Mouse (Mus musculus): ENCODE measurements around the gene Ciao2b. TPM values are rescaled to one million over a fixed set of nuclear protein-coding genes. Genes with fewer than 3 reads are reported as not detected.

Gene Ciao2b
- 107 and 112 TPM in 2 replicates for polyA plus RNA-seq (2015; fragmentation: Nextera tagmentation; extraction: Ambion mirVana)

GRCm38 (mm10) chr8:104641426-104642323, at the start of gene Ciao2b:
Ciao2b (minus strand) TSS chr8:104641965.

DNA sequence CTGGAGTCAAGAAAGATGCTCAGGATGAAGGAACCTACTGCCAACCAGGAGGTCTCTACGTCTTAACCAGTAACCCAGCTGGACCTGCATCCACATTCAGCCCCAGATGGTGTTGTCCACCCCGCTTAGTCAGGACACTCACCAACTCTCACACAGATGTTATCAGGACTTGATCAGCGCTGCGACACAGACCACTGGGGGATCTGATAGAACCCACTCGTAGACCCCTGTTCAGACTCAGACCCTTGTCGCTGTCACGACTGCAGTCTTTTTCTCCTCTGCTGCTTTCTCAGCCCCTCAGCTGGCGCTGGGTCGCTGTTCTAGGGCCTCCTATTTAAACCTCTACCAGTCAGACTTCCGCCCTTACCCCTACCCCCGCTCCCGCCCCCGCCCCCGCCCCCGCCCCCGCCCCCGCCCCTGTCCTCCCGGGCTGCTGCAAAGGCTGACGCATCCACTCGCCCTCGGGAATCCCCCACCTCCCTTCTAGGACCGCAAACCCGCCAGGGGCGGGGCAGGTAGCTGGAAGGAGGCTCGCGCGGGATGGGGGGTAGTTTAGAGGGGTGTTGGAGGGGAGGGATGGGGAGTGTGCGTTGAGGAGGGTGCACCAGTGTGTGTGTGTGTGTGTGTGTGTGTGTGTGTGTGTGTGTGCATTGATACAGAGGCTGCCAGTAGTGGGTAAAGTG, 10.6 kb downstream of the Ciao2b start, which contains the start of gene Rrad:
Rrad (minus strand) TSS at position 347 of the 683 bp plus-strand sequence.

DNA sequence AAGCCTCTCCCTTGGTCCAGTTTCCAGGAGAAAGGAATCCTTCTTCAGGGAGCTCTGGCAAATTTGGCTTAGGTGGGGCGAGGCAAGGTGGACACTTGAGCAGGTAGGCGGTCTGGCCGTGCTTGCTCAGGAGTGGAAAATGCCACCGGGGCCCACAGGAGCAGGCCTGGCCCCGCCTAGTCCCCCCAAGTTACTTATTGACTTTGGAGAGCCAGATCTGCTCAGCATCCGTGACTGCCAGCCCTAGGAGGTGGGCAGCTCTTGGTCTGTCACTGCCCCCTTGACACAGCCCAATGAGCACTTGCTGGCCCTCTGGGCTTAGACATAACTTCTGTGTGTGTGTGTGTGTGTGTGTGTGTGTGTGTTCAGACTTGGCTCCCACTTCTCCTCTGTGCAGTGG, 17.6 kb downstream of the Ciao2b start, which contains the start of gene Cdh16:
Cdh16 (minus strand) TSS at position 236 of the 400 bp plus-strand sequence.

GRCm38 (mm10) chr8:104591133-104591834, 50.5 kb downstream of the Ciao2b start, which contains the start of gene Pdp2:
Pdp2 (plus strand) TSS chr8:104591451.

Other genes starting within 250 kb of the Ciao2b start
- 3.6 TPM in 2 replicates for gene Cmtm4, start 246.2 kb downstream of the Ciao2b start, polyA plus RNA-seq (2015; fragmentation: Nextera tagmentation; extraction: Ambion mirVana)
- 64.4 and 64.5 TPM in 2 replicates for gene Dync1li2, start 198.9 kb downstream of the Ciao2b start, polyA plus RNA-seq (2015; fragmentation: Nextera tagmentation; extraction: Ambion mirVana)
- 0.75 and 0.86 TPM in 2 replicates for gene Terb1, start 132.1 kb downstream of the Ciao2b start, polyA plus RNA-seq (2015; fragmentation: Nextera tagmentation; extraction: Ambion mirVana)
- 80.8 and 85.7 TPM in 2 replicates for gene Nae1, start 107.3 kb downstream of the Ciao2b start, polyA plus RNA-seq (2015; fragmentation: Nextera tagmentation; extraction: Ambion mirVana)
- 2.8 and 3.6 TPM in 2 replicates for gene Car7, start 107.3 kb downstream of the Ciao2b start, polyA plus RNA-seq (2015; fragmentation: Nextera tagmentation; extraction: Ambion mirVana)
- gene Pdp2, start 50.5 kb downstream of the Ciao2b start, polyA plus RNA-seq (2015; fragmentation: Nextera tagmentation; extraction: Ambion mirVana), result 14.1 and 15.3 TPM in 2 replicates
- not detected in 2 replicates for gene Cdh16, start 17.6 kb downstream of the Ciao2b start, polyA plus RNA-seq (2015; fragmentation: Nextera tagmentation; extraction: Ambion mirVana)
- 3.8 and 4.9 TPM in 2 replicates for gene Rrad, start 10.6 kb downstream of the Ciao2b start, polyA plus RNA-seq (2015; fragmentation: Nextera tagmentation; extraction: Ambion mirVana)
- gene Ces2a, start 92.0 kb upstream of the Ciao2b start, polyA plus RNA-seq (2015; fragmentation: Nextera tagmentation; extraction: Ambion mirVana), result not detected in 2 replicates
- 0.17 and 0.18 TPM in 2 replicates for gene Ces2b, start 189.6 kb upstream of the Ciao2b start, polyA plus RNA-seq (2015; fragmentation: Nextera tagmentation; extraction: Ambion mirVana)
- not detected in 2 replicates for gene Ces2c, start 205.1 kb upstream of the Ciao2b start, polyA plus RNA-seq (2015; fragmentation: Nextera tagmentation; extraction: Ambion mirVana)